Mouse (Mus musculus): Measurements from ENCODE around the gene Zcwpw1.

- TF ChIP-seq CTCF (IDR thresholded peaks at IDR 0.05; ENCODE audit: extremely low read depth, insufficient read length, insufficient replicate concordance, low read depth, low read length): no peak
- no peak for TF ChIP-seq POLR2A (IDR thresholded peaks at IDR 0.05; ENCODE audit: low read depth, low read length)
Measured at GRCm38 (mm10) chr5:137822602-137823001, 35.0 kb downstream of the Zcwpw1 start.
